Mouse (Mus musculus) lung, embryonic 14.5 days (tissue): ENCODE results near the gene Gm45623. TPM values are rescaled to one million over a fixed set of nuclear protein-coding genes. Genes with fewer than 3 reads are reported as not detected.

Experiments used
- ATAC-seq: fragments of 200-750 bp; cut with Nextera tagmentation; 2 replicates; pipeline ENCODE4 v1.8.0; 2017; ENCODE audit warnings: mild to moderate bottlenecking, moderate TSS enrichment, moderate library complexity; ENCODE audit not compliant: insufficient read depth
- DNase-seq: peaks from one replicate; pipeline ENCODE4 v3.0.0-alpha.2; 2015
- H3K27ac ChIP-seq: fragments of 300-500 bp; sonication (generic); 2 replicates; pipeline ENCODE4 v1.5.1; 2014; ENCODE audit warnings: low read depth, mild to moderate bottlenecking, moderate library complexity
- H3K27me3 ChIP-seq: fragments of 300-500 bp; sonication (generic); 2 replicates; pipeline ENCODE4 v1.6.1; 2014; ENCODE audit warnings: low read length, control low read depth; ENCODE audit not compliant: insufficient read depth
- H3K36me3 ChIP-seq: fragments of 300-500 bp; sonication (generic); 2 replicates; pipeline ENCODE4 v1.6.1; 2014; ENCODE audit warnings: control low read depth; ENCODE audit not compliant: insufficient read depth
- H3K4me1 ChIP-seq: fragments of 300-500 bp; sonication (generic); 2 replicates; pipeline ENCODE4 v1.6.1; 2014; ENCODE audit warnings: antibody characterized with exemption, control low read depth; ENCODE audit not compliant: insufficient read depth
- H3K4me2 ChIP-seq: fragments of 300-500 bp; sonication (generic); 2 replicates; pipeline ENCODE4 v1.6.1; 2014; ENCODE audit warnings: mild to moderate bottlenecking
- H3K4me3 ChIP-seq: fragments of 300-500 bp; sonication (generic); 2 replicates; pipeline ENCODE4 v1.5.1; 2014; ENCODE audit warnings: low read depth, low read length
- H3K9ac ChIP-seq: fragments of 300-500 bp; sonication (generic); 2 replicates; pipeline ENCODE4 v1.6.1; 2014
- H3K9me3 ChIP-seq: fragments of 300-500 bp; sonication (generic); 2 replicates; pipeline ENCODE4 v1.6.1; 2016; ENCODE audit warnings: low read depth, low read length, control low read depth
- CTCF ChIP-seq: IDR thresholded peaks from 2 replicates; pipeline ENCODE4 v1.5.1; 2016; ENCODE audit warnings: antibody characterized with exemption, low read depth
- WGBS: fragments of 180-500 bp; shearing (Covaris S2); extraction: QIAGEN DNeasy Blood & Tissue Kit; methylation state at CpG from one replicate; pipeline ENCODE4 v1.1.7; 2014; 5-methylcytosine and 5-hydroxymethylcytosine counted together
- polyA plus RNA-seq: library from polyadenylated mRNA; unstranded; fragments of >200 nt; fragmentation: Nextera tagmentation; extraction: Ambion mirVana; gene quantifications from 2 replicates; pipeline ENCODE4 v1.2.1, GENCODE M21; 2014

Gene Gm45623
- polyA plus RNA-seq, 1 experiment from 2014 or later: 4.6 TPM

GRCm38 (mm10) chr13:56712221-56712620, 41.4 kb downstream of the Gm45623 start:
- Histone ChIP-seq H3K4me1 (no peaks in the 10 kb centered on the region), H3K9me3 (no peaks in the 10 kb centered on the region), H3K9ac (no peak overlapping the region), H3K36me3 (peaks cover 22% of the 10 kb centered on the region; the same call in 1 of the 2 replicates), H3K4me3 (no peak overlapping the region), H3K4me2 (no peak overlapping the region), H3K27ac (no peak overlapping the region), H3K27me3 (no peaks in the 10 kb centered on the region)
- DNase-seq (no peak), ATAC-seq (no peak)
- no peak for TF ChIP-seq CTCF
- 96% methylated on average over 2 of the region's 2 CpGs for WGBS

- no peak overlapping the region for H3K9ac ChIP-seq
- H3K27me3 ChIP-seq: no peaks in the 10 kb centered on the region
- TF ChIP-seq CTCF: no peak
- H3K4me1 ChIP-seq: no peaks in the 10 kb centered on the region
- 30% methylated on average over 2 of the region's 2 CpGs for WGBS
- H3K4me3 ChIP-seq: no peak overlapping the region
- ATAC-seq (no peak), DNase-seq (no peak)
- peaks cover 36% of the 10 kb centered on the region; the same call in 1 of the 2 replicates for H3K36me3 ChIP-seq
- H3K9me3 ChIP-seq: no peaks in the 10 kb centered on the region
- H3K27ac ChIP-seq: no peak overlapping the region; the same call in 1 of the 2 replicates
- H3K4me2 ChIP-seq: no peak overlapping the region
These were observed 43.0 kb downstream of the Gm45623 start for GRCm38 (mm10) chr13:56710620-56711019.

- Histone ChIP-seq H3K9ac (no peak overlapping the region), H3K36me3 (peaks cover 42% of the 10 kb centered on the region; the same call in 1 of the 2 replicates), H3K27ac (no peak overlapping the region), H3K4me2 (0 out of 2 replicates have a peak overlapping the region, but pooled peaks have one; percentile 15), H3K4me3 (no peak overlapping the region), H3K27me3 (no peaks in the 10 kb centered on the region), H3K9me3 (no peaks in the 10 kb centered on the region), H3K4me1 (peaks cover 11% of the 10 kb centered on the region)
- no peak for DNase-seq
- TF ChIP-seq CTCF: no peak
- WGBS: 75% methylated on average over 4 of the region's 4 CpGs
- no peak for ATAC-seq
These were observed 46.0 kb downstream of the Gm45623 start for GRCm38 (mm10) chr13:56707606-56708005.

GRCm38 (mm10) chr13:56707111-56707510, 46.5 kb downstream of the Gm45623 start:
- H3K4me3 ChIP-seq: no peak overlapping the region
- ATAC-seq: no peak
- no peak for DNase-seq
- H3K36me3 ChIP-seq: peaks cover 39% of the 10 kb centered on the region; the same call in 1 of the 2 replicates
- no peak overlapping the region for H3K4me2 ChIP-seq
- no peak for TF ChIP-seq CTCF
- H3K27me3 ChIP-seq: no peaks in the 10 kb centered on the region
- peaks cover 11% of the 10 kb centered on the region for H3K4me1 ChIP-seq
- H3K9ac ChIP-seq: no peak overlapping the region
- WGBS: 91% methylated on average over 4 of the region's 4 CpGs
- no peaks in the 10 kb centered on the region for H3K9me3 ChIP-seq
- H3K27ac ChIP-seq: no peak overlapping the region

GRCm38 (mm10) chr13:56704596-56704995, 49.0 kb downstream of the Gm45623 start:
- H3K9me3 ChIP-seq: 0 out of 2 replicates have a peak, but pooled peaks cover 1% of the 10 kb centered on the region
- H3K27ac ChIP-seq: peak overlapping the region; percentile 99; the same call in 1 of the 2 replicates
- H3K4me2 ChIP-seq: peak overlapping the region; percentile 87
- TF ChIP-seq CTCF: no peak
- H3K4me1 ChIP-seq: peaks cover 11% of the 10 kb centered on the region
- no peak for ATAC-seq
- peaks cover 36% of the 10 kb centered on the region; the same call in 1 of the 2 replicates for H3K36me3 ChIP-seq
- peak overlapping the region; percentile 74 for H3K4me3 ChIP-seq
- H3K9ac ChIP-seq: peak overlapping the region; percentile 96; the same call in 1 of the 2 replicates
- H3K27me3 ChIP-seq: no peaks in the 10 kb centered on the region
- DNase-seq: no peak
- 49% methylated on average over 2 of the region's 2 CpGs for WGBS

DNA sequence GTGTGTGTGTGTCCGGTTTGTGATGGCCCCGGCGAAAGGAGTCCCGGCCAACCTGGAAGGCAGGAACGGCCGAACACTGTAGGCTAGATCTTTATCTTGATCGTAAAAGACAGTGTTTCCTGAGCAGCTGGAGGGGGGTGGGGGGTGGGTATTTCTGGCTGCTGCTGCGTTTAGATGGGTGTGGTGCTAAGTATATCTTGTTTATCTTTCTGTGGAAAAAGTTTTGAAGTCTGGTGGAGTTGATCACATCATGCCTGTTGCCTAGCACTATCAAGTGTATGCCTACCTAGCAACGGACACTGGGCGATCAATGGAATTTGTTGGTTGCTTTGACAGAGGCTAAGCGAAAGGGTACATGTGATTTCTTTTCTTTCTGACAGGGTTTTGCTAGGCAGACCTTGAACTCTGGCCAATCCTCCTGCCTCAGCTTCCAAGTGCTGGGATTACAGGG, 49.7 kb downstream of the Gm45623 start:
- Histone ChIP-seq H3K4me1 (peaks cover 11% of the 10 kb centered on the region), H3K27ac (peak overlapping the region; percentile 99), H3K36me3 (peaks cover 29% of the 10 kb centered on the region; the same call in 1 of the 2 replicates), H3K4me2 (peak overlapping the region; percentile 87), H3K9me3 (0 out of 2 replicates have a peak, but pooled peaks cover 4% of the 10 kb centered on the region), H3K4me3 (peak overlapping the region; percentile 74), H3K27me3 (no peaks in the 10 kb centered on the region), H3K9ac (peak overlapping the region; percentile 96)
- peak; percentile 56 for ATAC-seq
- no peak for DNase-seq
- under 1% methylated on average over 11 of the region's 11 CpGs for WGBS
- no peak for TF ChIP-seq CTCF

DNA sequence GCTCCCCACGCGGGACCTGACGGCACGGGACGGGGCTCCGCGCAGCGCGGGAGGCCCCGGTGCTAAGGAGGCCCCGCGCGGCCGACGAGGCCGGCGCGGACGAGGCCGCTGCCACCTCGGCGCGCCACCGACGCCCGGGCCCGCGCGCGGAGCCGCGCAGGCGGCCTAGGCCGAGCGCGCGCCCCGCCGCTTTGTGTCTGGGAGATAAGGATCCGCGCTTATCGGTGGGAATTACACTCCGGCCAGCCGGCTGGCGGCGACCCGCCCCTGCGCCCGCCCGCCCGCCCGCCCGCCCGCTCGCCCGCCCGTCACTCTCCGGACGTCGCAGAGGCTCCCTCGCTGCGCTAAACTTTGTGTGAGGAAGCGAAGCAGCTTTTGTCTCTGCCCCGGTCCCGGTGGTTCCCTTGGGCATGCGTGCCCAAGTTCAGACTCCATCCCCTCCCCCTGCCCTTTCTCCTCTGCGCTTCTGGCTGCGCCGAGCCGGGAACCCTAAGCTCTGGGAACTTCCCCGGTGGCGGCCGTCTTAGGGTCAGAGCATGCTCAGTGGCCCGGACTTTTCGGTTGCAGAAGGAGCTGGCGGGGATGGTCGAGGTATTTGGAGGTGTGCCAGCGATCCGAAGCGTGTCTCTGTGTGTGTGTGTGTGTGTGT, 50.3 kb downstream of the Gm45623 start:
- no peak for TF ChIP-seq CTCF
- Histone ChIP-seq H3K4me3 (peak overlapping the region; percentile 74), H3K9ac (peak overlapping the region; percentile 96), H3K4me2 (peak overlapping the region; percentile 87), H3K4me1 (peaks cover 11% of the 10 kb centered on the region), H3K9me3 (0 out of 2 replicates have a peak, but pooled peaks cover 4% of the 10 kb centered on the region), H3K27ac (peak overlapping the region; percentile 99), H3K36me3 (peaks cover 27% of the 10 kb centered on the region; the same call in 1 of the 2 replicates), H3K27me3 (no peaks in the 10 kb centered on the region)
- under 1% methylated on average over 71 of the region's 80 CpGs for WGBS
- peak; percentile 62 for ATAC-seq
- DNase-seq: peak; percentile 87
